In genomic region chr3:146564268-146565064, GRCm38 (mm10) we compare ENCODE assay signal across 8 mouse cellular contexts. TPM values are rescaled to one million over a fixed set of nuclear protein-coding genes. Genes with fewer than 3 reads are reported as not detected.
DNase-seq lines count a peak whose midpoint lies in the region; ATAC-seq and TF ChIP-seq lines count a peak whose summit lies in the region.

No protein-coding gene starts in this region.

- TF ChIP-seq CTCF in G1E (IDR thresholded peaks at IDR 0.05; ENCODE audit: low read depth, low read length) = peak; percentile 37; the same call in 1 of the 2 replicates
- TF ChIP-seq CTCF in brain, embryonic 14.5 days (IDR thresholded peaks at IDR 0.05; ENCODE audit: borderline replicate concordance, extremely low read depth, insufficient read depth, insufficient read length) = peak; percentile 76

- WGBS in forebrain, embryonic 12.5 days = 28% methylated on average over 14 of the region's 14 CpGs

- H3K36me3 ChIP-seq in G1E (replicated peaks) = no peaks in the 10 kb centered on the region
- H3K36me3 ChIP-seq in forebrain, embryonic 12.5 days (replicated peaks) = no peaks in the 10 kb centered on the region
- no peaks in the 10 kb centered on the region for H3K36me3 ChIP-seq in megakaryocyte, embryonic 14.5 days (replicated peaks; ENCODE audit: low read length)

- intact Hi-C loops in heart, postnatal 25 days (cut with DNase I) = loop anchor here (1.0 to 5.0 kb wide), 3 partner anchors 217 to 351 kb away; no protein-coding TSS in a partner anchor

- no peak overlapping the region for H3K9ac ChIP-seq in forebrain, embryonic 12.5 days

- ATAC-seq in G1E (ENCODE audit: extremely low read depth, insufficient number of reproducible peaks, low FRiP score, poor library complexity, severe bottlenecking) = no peak
- peak; percentile 61 for ATAC-seq in forebrain, embryonic 12.5 days (ENCODE audit: low FRiP score)
- ATAC-seq in erythroblast, adult 5-6 weeks (replicated peaks; ENCODE audit: low FRiP score, poor library complexity, severe bottlenecking) = no peak

- peak; percentile 36 for DNase-seq in G1E (ENCODE audit: low spot score)
- DNase-seq in brain, embryonic 14.5 days (ENCODE audit: low read depth) = peak; percentile 91
- peak; percentile 14 for DNase-seq in heart, postnatal 25 days (ENCODE audit: low spot score)
- DNase-seq in layer of hippocampus, postnatal 10 days (ENCODE audit: low spot score in 2 of 2) = peak; percentile 89 to 90
- peak; percentile 74 to 75 for DNase-seq in right cerebral cortex, postnatal 36 days (ENCODE audit: low spot score in 2 of 2)

- H3K27ac ChIP-seq in forebrain, embryonic 12.5 days = no peak overlapping the region

- H3K27me3 ChIP-seq in G1E (ENCODE audit: insufficient read depth, low read length) = peaks cover 3% of the 10 kb centered on the region; the same call in 1 of the 2 replicates
- H3K27me3 ChIP-seq in forebrain, embryonic 12.5 days = no peaks in the 10 kb centered on the region
- H3K27me3 ChIP-seq in megakaryocyte, embryonic 14.5 days (replicated peaks) = no peaks in the 10 kb centered on the region

- H3K4me1 ChIP-seq in G1E (ENCODE audit: insufficient read depth, low read depth, low read length) = peaks cover 14% of the 10 kb centered on the region
- 0 out of 2 replicates have a peak, but pooled peaks cover 4% of the 10 kb centered on the region for H3K4me1 ChIP-seq in forebrain, embryonic 12.5 days
- H3K4me1 ChIP-seq in megakaryocyte, embryonic 14.5 days = peaks cover 13% of the 10 kb centered on the region

- H3K4me2 ChIP-seq in forebrain, embryonic 12.5 days = no peak overlapping the region

- H3K9me3 ChIP-seq in G1E (replicated peaks) = no peaks in the 10 kb centered on the region
- H3K9me3 ChIP-seq in forebrain, embryonic 12.5 days = no peaks in the 10 kb centered on the region
- no peaks in the 10 kb centered on the region for H3K9me3 ChIP-seq in megakaryocyte, embryonic 14.5 days

- no peak for TF ChIP-seq POLR2A in brain, embryonic 14.5 days (IDR thresholded peaks at IDR 0.05; ENCODE audit: borderline replicate concordance, extremely low read depth, insufficient read depth, insufficient read length, poor library complexity, severe bottlenecking)

- H3K4me3 ChIP-seq in G1E (ENCODE audit: low read depth, low read length) = no peak overlapping the region
- H3K4me3 ChIP-seq in forebrain, embryonic 12.5 days (replicated peaks) = no peak overlapping the region
- H3K4me3 ChIP-seq in megakaryocyte, embryonic 14.5 days (replicated peaks) = peak overlapping the region; percentile 46

RNA-seq across cellular contexts. Expression of gene Uox, which starts 5.8 kb away (rescaled TPM):
- total RNA-seq in G1E (2014; fragmentation: Nextera tagmentation) (not detected in 2 replicates), G1E (2017) (0.22 TPM in 1 of 2 replicates, not detected in the other)
- polyA plus RNA-seq in G1E (2012) = not detected in 2 replicates
- not detected in 2 replicates for polyA plus RNA-seq in brain, embryonic 14.5 days (2012; rRNA removed)
- not detected in 2 replicates for polyA plus RNA-seq in forebrain, embryonic 12.5 days (2016; fragmentation: Nextera tagmentation; extraction: Ambion mirVana)
- not detected for total RNA-seq in heart, postnatal 25 days (2021)
- under 1 TPM; 0.38 to 0.75 TPM for total RNA-seq in layer of hippocampus, postnatal 10 days (2021)
- not detected in 2 replicates for polyA plus RNA-seq in megakaryocyte, embryonic 14.5 days (2012; ENCODE audit: insufficient read depth, low replicate concordance)
- not detected in 2 replicates for total RNA-seq in erythroblast, adult 5-6 weeks (2015; ENCODE audit: low replicate concordance)
- 0.14 TPM in 1 of 2 replicates, not detected in the other for total RNA-seq in erythroblast, adult 5-6 weeks (2017; ENCODE audit: low replicate concordance)

RNA-seq across cellular contexts. Expression of gene Rpf1, which starts 43.2 kb away (rescaled TPM):
- 95.6 and 103 TPM in 2 replicates for total RNA-seq in G1E (2014; fragmentation: Nextera tagmentation)
- 99.9 and 111 TPM in 2 replicates for total RNA-seq in G1E (2017)
- 26.9 and 27.2 TPM in 2 replicates for polyA plus RNA-seq in G1E (2012)
- polyA plus RNA-seq in brain, embryonic 14.5 days (2012; rRNA removed) = 33.3 and 38.0 TPM in 2 replicates
- 73.1 and 74.2 TPM in 2 replicates for polyA plus RNA-seq in forebrain, embryonic 12.5 days (2016; fragmentation: Nextera tagmentation; extraction: Ambion mirVana)
- 10 to 100 TPM; 13.6 to 15.5 TPM for total RNA-seq in heart, postnatal 25 days (2021)
- total RNA-seq in layer of hippocampus, postnatal 10 days (2021) = 10 to 100 TPM; 17.0 to 18.6 TPM
- polyA plus RNA-seq in megakaryocyte, embryonic 14.5 days (2012; ENCODE audit: insufficient read depth, low replicate concordance) = 6.6 and 9.7 TPM in 2 replicates
- total RNA-seq in erythroblast, adult 5-6 weeks (2015; ENCODE audit: low replicate concordance) = 18.4 and 34.9 TPM in 2 replicates
- 46.6 and 47.1 TPM in 2 replicates for total RNA-seq in erythroblast, adult 5-6 weeks (2017; ENCODE audit: low replicate concordance)

RNA-seq across cellular contexts. Expression of gene Dnase2b, which starts 50.9 kb away (rescaled TPM):
- total RNA-seq in G1E (2014; fragmentation: Nextera tagmentation) (not detected in 2 replicates), G1E (2017) (1.4 and 1.6 TPM in 2 replicates)
- not detected in 2 replicates for polyA plus RNA-seq in G1E (2012)
- polyA plus RNA-seq in brain, embryonic 14.5 days (2012; rRNA removed) = not detected in 2 replicates
- polyA plus RNA-seq in forebrain, embryonic 12.5 days (2016; fragmentation: Nextera tagmentation; extraction: Ambion mirVana) = not detected in 2 replicates
- not detected for total RNA-seq in heart, postnatal 25 days (2021)
- total RNA-seq in layer of hippocampus, postnatal 10 days (2021) = not detected
- polyA plus RNA-seq in megakaryocyte, embryonic 14.5 days (2012; ENCODE audit: insufficient read depth, low replicate concordance) = not detected in 2 replicates
- total RNA-seq in erythroblast, adult 5-6 weeks (2015; ENCODE audit: low replicate concordance) = not detected in 2 replicates
- not detected in 2 replicates for total RNA-seq in erythroblast, adult 5-6 weeks (2017; ENCODE audit: low replicate concordance)

Comparison
In these comparisons a context has a peak if more than half of its experiments do, and no peak if none do; other contexts are left out.
1. DNase-seq: peak in every context shown above with its lines; median percentile 91 in brain, embryonic 14.5 days; 90 in layer of hippocampus, postnatal 10 days; 74 in right cerebral cortex, postnatal 36 days; 36 in G1E; 14 in heart, postnatal 25 days.